Mouse (Mus musculus) stomach, postnatal 0 days (tissue): ENCODE results near the gene Fads2.

ENCODE experiments used
- CTCF ChIP-seq: IDR thresholded peaks from 2 replicates; pipeline ENCODE4 v1.5.1; 2016; ENCODE audit warnings: antibody characterized with exemption, low read depth, mild to moderate bottlenecking, moderate library complexity
- EP300 ChIP-seq: optimal IDR thresholded peaks from 2 replicates; pipeline ENCODE3; 2016; ENCODE audit warnings: antibody characterized with exemption

GRCm38 (mm10) chr19:10107051-10107611 lies 5.6 kb upstream of the Fads2 start:
- TF ChIP-seq CTCF (no peak), EP300 (no peak)
